Mouse (Mus musculus) kidney, postnatal 36 days (tissue): Measurements from ENCODE around the gene Maf.
A peak's percentile ranks its signal among the peaks of the same experiment; 100 is the strongest.

ENCODE experiments used
- DNase-seq, 2 experiments: peaks; one replicate each; pipeline ENCODE4 v3.0.0; 2021 to 2022; ENCODE audit warnings: mixed read lengths in 2 of 2

The Maf gene

GRCm38 (mm10) chr8:115707731-115708590 lies at the start of gene Maf:
Maf (minus strand) TSS chr8:115707794.
- peak; percentile 93 to 97 for DNase-seq

- DNase-seq: peak in 1 of 2 experiments; percentile 48
Measured at GRCm38 (mm10) chr8:115756965-115757364, 49.4 kb upstream of the Maf start.

DNA sequence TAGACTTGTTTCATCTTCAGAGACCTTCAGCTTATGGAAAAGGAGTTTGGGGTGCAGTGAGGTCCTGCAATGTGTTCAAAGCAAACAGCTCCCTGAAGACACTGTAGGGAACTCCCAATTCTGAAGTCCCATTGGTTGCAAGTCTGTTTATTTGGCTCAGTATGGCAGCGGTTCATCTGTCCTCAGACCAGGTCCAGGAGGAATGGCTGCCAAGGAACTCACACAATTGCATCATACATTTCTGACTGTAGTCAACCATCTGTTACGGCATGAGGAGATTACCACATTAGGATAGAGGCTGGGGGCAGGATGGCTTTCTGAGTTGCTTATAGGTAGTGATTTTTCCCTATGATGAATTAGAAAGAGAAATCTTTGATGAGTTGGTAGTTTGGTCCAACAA lies 48.4 kb upstream of the Maf start:
- DNase-seq: no peak

GRCm38 (mm10) chr8:115754694-115755093 lies 47.1 kb upstream of the Maf start:
- peak in 1 of 2 experiments; percentile 36 for DNase-seq

GRCm38 (mm10) chr8:115753801-115754200 lies 46.2 kb upstream of the Maf start:
- no peak for DNase-seq

DNA sequence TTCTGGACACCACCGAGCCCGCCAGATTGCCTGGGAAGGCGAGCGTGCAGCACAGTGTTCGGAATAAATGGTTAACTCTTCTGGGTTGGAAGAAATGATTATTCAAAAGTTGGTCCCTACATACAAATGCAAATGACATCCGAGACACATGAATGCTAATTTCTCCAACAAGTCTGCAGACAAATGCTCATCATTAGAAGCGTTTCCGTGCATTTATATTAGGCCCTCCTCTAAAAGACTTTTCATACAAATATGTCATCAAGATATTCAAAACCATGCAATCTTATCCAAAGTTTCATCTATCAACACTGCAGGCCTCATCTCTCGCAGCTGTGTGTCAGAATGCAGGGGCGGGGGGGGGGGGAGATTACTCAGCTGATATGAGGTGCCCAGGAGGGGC lies 39.8 kb upstream of the Maf start:
- DNase-seq: no peak

DNA sequence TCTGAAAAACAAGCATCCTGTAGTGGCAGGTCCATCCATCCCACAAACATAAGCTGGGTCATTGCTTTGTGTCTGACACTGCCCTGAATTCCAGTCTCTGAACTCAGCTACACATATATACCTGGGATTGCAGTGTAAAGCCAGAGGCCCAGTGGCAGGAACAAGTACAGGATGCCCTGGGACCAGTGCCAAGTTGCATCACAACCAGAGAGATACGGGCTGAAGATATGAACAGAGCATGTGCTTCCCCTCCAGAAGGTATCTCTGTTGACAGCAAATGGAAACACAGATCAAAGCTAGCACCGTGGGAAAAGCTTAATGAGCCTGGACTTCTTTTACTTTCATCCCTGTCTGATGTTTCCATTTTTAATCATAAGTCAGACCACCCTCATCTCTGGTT lies 38.1 kb upstream of the Maf start:
- DNase-seq: peak in 1 of 2 experiments; percentile 34

GRCm38 (mm10) chr8:115743441-115743840 lies 35.8 kb upstream of the Maf start:
- no peak for DNase-seq

- DNase-seq: no peak
Measured at GRCm38 (mm10) chr8:115742646-115743045, 35.1 kb upstream of the Maf start.

GRCm38 (mm10) chr8:115741964-115742363 lies 34.4 kb upstream of the Maf start:
- DNase-seq: no peak

- DNase-seq: no peak
Measured at GRCm38 (mm10) chr8:115739756-115740155, 32.2 kb upstream of the Maf start.

DNA sequence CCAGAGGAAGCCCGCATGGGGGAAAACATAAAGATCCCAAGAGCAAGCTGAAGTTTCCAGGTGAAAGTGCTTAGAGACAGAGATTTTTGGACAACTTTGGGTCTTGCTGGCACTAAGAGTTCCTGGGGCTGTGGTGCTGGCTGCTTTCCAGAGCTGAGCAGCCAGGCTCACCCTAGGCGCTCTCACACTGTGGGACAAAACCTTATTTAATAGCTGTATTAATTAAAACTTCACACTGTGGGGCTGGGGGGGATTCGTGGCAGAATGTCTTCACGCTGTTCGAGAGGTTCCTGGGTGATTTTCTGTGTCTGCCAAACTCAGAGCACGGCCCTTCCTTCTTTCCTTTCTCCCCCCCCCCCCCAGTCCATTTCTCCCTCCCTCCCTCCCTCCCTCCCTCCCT lies 24.8 kb upstream of the Maf start:
- DNase-seq: no peak

DNA sequence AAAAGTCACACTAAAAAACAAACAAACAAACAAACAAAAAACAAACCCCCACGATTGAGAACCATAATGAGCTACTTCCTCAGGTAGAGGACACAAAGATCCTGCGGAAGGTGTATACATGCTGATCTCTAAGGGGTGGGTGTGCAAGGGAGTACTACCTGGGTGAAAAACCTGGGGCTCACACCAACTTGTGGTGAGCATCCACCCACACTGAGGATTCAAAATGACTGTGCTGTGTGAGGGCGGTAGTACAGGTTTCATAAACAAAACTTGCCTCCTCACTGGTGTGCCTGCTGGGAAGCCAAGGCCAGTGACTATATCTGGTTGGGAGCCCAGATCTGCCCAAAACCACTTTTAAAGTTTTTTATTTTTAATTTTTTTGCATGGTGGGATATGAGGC lies 19.2 kb upstream of the Maf start:
- DNase-seq: no peak

DNA sequence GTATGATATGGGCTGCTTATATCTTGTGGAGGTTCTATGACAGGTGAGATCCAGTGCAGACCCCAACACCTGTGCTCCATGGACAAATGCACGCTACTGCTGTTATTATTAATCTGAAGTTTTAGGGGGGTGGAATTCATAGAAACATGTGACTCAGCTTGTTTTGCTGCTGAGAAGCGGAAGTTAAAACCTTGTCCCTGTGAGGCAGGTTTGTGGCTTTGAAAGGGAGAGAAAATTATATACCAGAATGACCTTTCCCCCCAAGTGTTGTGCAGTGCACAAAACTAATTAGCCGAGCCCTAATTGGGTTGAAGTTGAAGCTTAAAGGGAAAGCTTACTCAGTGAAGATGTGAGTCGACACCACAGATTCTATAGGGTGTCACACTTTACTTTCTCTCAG lies 18.6 kb upstream of the Maf start:
- DNase-seq: no peak

- DNase-seq: peak; percentile 85 to 91
Measured at GRCm38 (mm10) chr8:115719126-115719525, 11.5 kb upstream of the Maf start.

DNA sequence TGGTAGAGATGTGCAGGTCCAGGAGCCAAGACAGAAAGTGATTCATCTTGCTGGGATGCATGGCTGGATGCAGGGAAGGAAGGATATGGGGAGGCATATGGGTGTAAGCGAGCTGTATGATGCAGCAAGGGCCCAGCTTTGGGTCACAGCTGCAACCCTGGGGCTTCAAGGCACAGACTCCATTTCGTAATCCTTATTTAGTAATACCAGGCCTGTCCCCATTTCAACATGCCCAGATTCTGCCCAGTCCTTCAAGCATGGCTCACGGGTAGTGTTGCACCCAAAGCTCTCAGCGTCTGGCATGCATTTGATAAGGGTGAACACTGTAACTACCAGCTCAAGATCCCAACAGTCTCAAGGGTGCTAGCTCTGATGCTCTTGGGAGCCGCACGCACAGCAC lies 11.0 kb upstream of the Maf start:
- no peak for DNase-seq

DNA sequence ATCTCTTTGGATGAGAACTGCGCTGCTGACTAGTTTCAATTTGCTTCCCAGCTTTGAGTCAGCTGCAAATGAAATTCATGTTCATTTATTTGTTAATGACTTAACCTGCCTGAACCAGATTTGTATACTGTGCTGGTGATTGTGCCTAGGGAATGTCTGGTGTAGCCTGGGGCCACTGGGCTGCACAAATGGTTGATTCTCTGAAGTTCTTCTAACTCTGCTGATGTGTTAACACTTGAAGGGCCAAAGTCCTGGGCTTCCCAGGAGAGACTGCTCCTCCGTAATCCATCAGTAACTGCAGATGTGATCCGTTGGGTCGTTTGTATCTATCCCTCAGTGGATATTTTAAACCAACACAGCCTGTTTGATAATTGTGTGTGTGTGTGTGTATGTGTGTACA lies 7.7 kb upstream of the Maf start:
- DNase-seq: peak; percentile 51 to 57

DNA sequence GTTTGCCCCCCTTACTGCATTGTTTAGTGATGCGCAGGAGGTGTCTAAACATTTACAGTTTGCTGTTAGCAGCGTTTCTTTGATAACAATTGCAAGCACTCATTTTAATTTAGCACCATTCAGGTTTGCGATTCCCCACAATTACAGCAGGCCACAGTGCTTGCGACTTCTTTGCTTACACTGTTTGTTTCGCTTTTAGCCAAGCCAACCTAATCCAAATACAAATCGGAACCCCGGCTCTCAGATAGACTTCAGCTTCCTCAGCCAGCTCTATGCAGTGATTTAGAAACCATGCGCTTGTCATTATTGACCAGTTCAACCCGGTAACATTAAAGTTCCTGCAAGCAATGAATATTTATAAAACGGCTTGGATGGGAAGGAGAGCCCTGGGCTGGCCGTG lies 3.5 kb upstream of the Maf start:
- DNase-seq: peak; percentile 29 to 45

DNA sequence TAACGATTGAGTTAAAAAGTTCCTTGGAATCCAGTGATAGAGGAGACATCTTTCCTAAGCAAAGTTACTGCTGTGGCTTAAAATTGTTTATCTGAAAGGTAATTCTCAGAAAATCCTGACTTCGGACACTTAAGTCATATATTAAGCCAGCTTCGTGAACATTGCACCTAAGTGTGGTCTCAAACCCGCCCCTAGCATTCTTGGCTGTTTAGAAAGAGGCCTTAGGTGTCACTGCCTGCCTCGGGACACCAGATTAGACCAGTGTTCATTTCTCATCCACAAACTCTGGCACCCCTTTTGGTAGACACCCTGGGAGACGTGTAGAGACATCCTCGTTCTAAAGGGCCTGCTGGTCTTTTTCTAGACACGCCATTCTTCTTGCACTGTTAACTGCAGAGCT lies 2.3 kb upstream of the Maf start:
- DNase-seq: peak; percentile 60 to 73

GRCm38 (mm10) chr8:115708936-115709780 lies 1.6 kb upstream of the Maf start:
- peak; percentile 84 to 91 for DNase-seq

DNA sequence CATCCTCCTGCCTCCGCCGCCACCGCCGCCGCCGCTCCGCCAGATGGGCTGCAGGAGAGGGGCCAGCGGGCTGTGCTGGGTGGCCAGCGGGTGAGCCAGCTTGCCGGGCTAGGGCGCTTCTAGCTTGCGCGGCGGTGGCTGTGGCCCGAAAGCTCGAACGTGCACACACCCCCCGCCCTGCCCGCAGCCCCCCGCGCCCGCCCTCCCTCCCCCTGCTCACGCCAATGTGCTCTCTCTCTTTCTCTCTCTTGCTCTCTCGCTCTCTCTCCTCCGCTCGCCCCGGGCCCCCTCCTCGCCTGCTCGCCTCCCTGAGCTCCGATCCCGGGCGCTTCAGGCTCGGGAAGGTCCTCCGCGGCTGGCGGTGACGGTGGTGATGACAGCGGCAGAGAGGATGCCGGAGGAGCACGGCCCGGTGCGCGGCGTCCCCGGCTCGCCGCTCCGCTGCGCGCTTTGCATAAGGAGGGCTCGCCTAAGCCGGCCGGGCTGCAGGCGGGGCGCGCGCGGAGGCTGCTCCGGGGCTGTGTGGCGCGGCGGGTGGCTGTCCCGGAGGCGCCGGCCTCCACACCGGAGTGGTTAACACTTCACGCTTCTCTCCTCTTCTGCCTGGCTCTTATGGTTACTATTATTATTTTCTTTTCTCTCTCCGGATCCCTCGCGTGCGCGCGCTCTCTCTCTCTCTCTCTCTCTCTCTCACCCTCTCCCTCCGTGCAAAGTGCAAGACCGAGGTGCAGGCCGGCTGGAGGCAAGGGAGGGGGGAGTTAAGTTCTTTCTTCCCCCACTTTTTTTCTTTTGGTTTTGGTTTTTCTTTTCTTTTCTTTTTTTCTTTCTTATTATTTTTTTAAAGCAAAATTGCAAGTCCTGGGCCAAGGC lies 498 bp downstream of the Maf start:
- DNase-seq: peak; percentile 57 to 77

DNA sequence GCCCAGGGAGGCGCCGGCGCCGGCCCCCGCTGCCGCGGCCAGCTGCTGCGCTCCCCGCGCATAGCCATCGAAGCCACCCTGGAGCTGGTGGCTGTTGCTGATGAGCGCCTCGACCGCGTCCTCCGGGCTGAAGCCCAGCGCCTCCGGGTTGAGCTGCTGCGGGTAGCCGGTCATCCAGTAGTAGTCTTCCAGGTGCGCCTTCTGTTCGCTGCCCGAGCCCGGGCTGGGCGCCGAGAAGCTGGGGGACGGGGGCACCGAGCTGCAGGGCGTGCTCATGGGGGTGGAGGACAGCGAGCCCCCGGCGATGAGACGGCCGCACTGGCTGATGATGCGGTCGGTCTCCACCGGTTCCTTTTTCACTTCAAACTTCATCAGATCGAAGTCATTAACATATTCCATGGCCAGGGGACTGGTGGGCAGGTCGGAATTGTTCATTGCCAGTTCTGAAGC lies 1.2 kb downstream of the Maf start:
- peak in 1 of 2 experiments; percentile 57 for DNase-seq
